Mouse (Mus musculus) R1 (cell line): ENCODE results near the gene Nfe2l2.

Source experiments
- DNase-seq: peaks from one replicate; pipeline ENCODE4 v3.0.0-alpha.2; 2018; ENCODE audit warnings: low read depth, low spot score

The Nfe2l2 gene

GRCm38 (mm10) chr2:75704234-75705161 is at the start of gene Nfe2l2:
Nfe2l2 (minus strand) TSS chr2:75704641.
- peak; percentile 100 for DNase-seq

GRCm38 (mm10) chr2:75752306-75753175 is 48.1 kb upstream of the Nfe2l2 start:
- peak; percentile 29 for DNase-seq

- DNase-seq = peak; percentile 23
Observed at GRCm38 (mm10) chr2:75751896-75752295, 47.5 kb upstream of the Nfe2l2 start.

- no peak for DNase-seq
Observed at GRCm38 (mm10) chr2:75750869-75751268, 46.4 kb upstream of the Nfe2l2 start.

GRCm38 (mm10) chr2:75750043-75750718 is 45.7 kb upstream of the Nfe2l2 start:
- no peak for DNase-seq

- no peak for DNase-seq
Observed at GRCm38 (mm10) chr2:75748841-75749240, 44.4 kb upstream of the Nfe2l2 start.

GRCm38 (mm10) chr2:75737006-75737503 is 32.6 kb upstream of the Nfe2l2 start:
- DNase-seq = no peak

- no peak for DNase-seq
Observed at GRCm38 (mm10) chr2:75734196-75734865, 29.9 kb upstream of the Nfe2l2 start.

GRCm38 (mm10) chr2:75733177-75733576 is 28.7 kb upstream of the Nfe2l2 start:
- DNase-seq = no peak

- peak; percentile 76 for DNase-seq
Observed at GRCm38 (mm10) chr2:75731929-75732328, 27.5 kb upstream of the Nfe2l2 start.

- DNase-seq = no peak
Observed at GRCm38 (mm10) chr2:75731233-75731651, 26.8 kb upstream of the Nfe2l2 start.

- no peak for DNase-seq
Observed at GRCm38 (mm10) chr2:75730052-75730451, 25.6 kb upstream of the Nfe2l2 start.

- no peak for DNase-seq
Observed at GRCm38 (mm10) chr2:75724863-75725445, 20.5 kb upstream of the Nfe2l2 start.

- DNase-seq = no peak
Observed at GRCm38 (mm10) chr2:75723481-75723880, 19.0 kb upstream of the Nfe2l2 start.

- DNase-seq = no peak
Observed at GRCm38 (mm10) chr2:75722893-75723292, 18.5 kb upstream of the Nfe2l2 start.

- no peak for DNase-seq
Observed at GRCm38 (mm10) chr2:75720236-75721027, 16.0 kb upstream of the Nfe2l2 start.

- DNase-seq = no peak
Observed at GRCm38 (mm10) chr2:75719331-75719869, 15.0 kb upstream of the Nfe2l2 start.

- DNase-seq = peak; percentile 83
Observed at GRCm38 (mm10) chr2:75716046-75717016, 11.9 kb upstream of the Nfe2l2 start.
